Mouse (Mus musculus): ENCODE data around the gene Glcci1. TPM values are rescaled to one million over a fixed set of nuclear protein-coding genes. Genes with fewer than 3 reads are reported as not detected.

The Glcci1 gene
- 25.2 and 29.4 TPM in 2 replicates for total RNA-seq (2021)
- long read RNA-seq, partial matches to known transcripts, result 1 of 8 reads
- long read RNA-seq, other reads (novel, unspliced or antisense), result 7 of 8 reads

DNA sequence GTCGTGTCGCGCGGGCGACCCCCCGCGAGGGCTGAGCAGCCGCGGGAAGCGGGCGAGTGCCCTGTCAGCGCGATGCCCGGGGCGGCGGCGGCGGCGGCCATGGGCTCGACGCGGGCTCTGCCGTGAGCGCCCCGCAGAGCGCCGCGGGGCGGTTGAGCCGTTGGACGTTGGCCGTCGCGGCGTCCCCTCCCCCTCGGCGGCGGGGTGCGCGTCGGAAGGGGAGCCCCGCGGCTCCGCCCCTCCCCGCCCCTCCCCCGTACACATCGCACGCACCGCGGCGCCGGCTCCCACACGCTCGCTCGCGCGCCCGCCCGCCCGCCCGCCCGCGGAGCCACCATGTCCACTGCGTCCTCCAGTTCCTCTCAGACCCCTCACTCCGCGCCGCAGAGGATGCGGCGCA is at the start of gene Glcci1:
Gene Glcci1 (plus strand): TSS at position 50 of the 400 bp plus-strand sequence.
- DNase-seq, result peak; percentile 84

DNA sequence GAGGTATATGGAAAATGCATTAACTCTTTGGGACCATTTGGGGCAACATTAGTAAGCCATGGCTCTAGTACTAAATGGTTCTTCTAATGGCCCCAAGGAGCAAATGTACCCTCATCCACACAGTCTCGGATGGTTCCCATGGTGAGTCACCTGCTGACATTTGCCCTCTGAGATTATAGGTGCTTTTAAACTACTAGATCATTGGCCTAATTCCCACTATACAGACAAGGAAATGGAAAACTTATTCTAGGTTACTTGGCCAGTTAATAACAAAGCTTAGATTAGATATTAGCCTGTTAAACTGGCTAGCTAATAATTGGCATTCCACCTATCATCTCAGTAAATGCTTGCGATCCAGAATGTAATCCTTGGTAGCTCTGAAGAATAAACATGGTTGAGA is 47.0 kb upstream of the Glcci1 start:
- DNase-seq, result no peak

DNA sequence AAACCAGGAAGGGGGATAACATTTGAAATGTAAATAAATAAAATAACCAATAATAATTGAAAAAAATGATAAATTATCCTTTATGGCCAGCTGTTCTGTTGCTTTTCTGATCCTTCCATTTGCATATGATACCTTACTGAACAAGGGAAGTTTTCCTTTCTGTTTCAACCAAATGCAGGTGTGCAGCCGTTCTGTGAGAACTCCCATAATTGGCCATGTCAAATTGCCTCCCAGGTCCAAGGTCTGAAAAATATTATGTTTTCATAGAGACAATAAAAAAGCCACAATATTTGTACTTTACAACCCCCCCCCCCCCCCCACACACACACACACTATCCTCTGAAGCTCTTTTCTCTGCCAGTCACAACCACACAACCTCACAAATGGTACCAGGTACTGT is 44.0 kb upstream of the Glcci1 start:
- no peak for DNase-seq

DNA sequence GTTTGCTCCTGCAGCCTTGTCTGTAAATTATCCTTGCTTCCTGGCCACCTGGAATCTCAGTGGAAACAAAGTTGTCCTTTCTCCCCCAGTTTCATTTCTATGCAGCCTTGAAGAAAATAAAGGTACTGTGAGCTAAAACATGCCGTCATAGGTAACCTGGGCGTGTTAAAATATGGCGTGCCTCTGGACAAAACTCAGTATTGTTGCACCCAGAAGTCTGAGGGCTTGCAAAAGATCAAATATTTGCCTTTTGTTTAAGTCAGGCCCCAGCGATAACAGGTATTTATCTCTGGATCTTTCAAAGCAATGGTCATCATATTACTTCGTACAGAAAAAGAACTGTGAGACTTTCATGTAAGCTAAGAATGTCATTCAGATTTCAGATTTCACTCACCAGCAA is 43.4 kb upstream of the Glcci1 start:
- no peak for DNase-seq

DNA sequence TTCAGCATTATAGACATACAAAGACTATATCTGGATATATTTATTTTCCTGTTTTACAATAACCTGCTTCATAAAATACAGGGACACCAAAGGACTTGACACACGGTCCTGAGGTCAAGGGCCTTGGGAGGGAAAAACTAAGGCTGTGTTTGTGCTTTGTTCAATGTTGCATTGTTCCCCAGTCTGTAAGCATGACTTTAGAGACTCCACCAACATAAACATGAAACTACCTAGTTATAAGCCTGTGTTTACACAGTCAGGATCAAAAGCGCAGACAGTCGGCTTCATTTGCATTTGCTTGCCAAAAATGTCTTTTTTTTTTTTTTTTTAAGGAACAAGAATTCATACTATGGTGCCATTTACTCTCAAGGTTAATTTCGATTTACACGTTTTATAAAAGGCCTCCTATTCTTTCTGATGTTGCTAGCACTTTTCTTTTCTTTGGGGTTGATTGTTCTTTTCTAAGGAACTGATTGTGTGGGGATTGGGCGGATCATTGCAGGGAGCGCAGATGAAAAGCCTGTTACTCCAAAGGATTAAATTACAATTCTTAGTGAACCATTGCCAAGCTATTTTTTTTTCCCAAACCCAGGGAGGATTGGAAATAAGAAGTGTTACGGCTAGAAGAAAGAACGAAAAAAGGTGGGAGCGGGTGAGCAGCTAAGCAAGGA is 41.6 kb upstream of the Glcci1 start:
- no peak for DNase-seq

DNA sequence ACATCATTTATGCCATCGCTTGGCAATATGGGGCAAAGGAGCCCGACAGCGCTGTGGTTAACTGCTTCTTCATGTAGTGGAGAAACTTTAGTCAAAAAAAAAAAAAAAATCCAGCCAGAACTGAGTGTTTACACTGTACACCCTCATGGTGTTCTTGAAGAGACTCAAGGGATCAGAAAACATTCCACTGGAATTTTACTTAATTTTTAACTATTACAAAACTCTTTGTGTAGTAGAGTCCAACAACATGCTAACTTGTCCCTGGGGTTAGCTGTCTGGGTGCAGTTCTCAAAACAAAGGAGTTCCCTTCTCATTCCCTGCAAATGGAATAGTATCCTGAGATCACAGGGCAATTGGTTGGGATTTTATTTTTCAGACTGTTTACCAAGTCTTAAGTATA is 39.5 kb upstream of the Glcci1 start:
- no peak for DNase-seq

DNA sequence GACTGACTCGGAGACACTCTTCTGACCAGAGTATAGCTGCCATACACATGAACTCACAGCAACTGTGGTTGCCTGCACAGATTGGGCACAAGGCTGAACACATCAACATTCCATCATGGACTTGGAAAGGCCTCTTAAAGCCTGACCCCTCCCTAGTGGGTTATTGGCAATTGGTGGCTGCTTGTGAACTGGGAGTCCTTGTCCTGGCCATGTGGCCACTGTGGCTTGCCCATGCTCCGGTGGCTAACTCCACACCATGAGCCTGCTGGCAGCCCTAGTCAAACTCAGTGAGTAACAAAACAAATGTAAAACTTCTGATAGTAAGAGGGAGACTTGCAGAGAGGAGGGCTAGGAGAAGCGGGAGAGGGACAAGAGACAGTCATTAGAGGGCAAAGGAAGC is 37.3 kb upstream of the Glcci1 start:
- no peak for DNase-seq

DNA sequence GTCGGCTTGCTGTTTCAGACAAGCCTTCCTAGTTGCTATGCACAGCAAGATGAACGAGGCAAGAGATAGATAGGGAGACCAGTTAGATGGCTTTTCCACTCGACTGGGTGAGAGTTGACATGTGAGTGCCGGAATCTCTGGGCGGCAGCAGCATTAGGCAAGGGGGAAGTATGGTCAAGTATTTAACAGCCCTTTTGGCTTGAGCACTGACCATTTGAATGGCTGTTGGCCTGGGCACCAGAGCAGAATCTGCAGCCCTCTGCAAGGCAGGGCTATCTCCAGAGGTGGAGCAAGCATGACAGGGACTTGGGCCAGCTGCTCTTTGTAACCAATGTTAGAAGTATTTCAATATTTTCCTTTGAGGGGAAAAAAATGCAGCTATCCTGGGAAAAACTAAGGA is 36.5 kb upstream of the Glcci1 start:
- peak; percentile 3 for DNase-seq

DNA sequence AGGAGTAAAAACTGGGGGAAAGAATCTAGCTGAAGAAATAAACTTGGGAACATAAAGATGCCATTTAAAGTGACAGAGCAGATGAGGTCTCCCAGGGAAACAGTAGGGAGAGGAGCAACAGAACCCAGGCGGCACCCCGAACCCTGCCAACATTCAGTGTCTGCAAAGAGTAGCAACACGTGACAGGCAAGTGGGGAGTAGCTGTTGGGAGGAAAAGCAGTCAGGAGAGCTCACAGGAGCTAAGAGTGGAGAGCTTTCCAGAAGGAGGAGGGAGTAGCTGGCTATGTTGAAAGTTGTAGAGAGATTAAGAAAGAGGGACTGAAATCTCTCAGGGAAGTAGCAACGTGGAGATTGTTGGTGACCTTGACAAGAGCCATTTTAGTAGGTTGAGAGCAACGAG is 35.9 kb upstream of the Glcci1 start:
- no peak for DNase-seq

DNA sequence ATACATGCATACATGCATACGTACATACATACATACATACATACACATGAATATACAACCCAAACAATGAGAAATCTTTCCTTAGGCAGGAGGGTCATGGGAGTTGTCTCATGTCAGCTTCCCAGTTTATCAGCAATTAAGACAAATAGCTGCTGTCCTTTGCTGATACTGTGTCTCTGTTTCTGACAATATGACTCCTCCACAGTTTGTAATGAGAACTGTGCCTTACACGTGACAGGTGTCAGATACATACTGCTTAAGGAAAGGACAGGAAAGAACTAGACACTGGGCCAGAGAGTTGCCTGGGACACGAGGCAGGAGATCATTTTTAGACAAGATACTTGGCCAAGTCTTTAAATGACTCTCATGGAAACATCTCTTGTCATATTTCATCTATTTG is 35.1 kb upstream of the Glcci1 start:
- no peak for DNase-seq

DNA sequence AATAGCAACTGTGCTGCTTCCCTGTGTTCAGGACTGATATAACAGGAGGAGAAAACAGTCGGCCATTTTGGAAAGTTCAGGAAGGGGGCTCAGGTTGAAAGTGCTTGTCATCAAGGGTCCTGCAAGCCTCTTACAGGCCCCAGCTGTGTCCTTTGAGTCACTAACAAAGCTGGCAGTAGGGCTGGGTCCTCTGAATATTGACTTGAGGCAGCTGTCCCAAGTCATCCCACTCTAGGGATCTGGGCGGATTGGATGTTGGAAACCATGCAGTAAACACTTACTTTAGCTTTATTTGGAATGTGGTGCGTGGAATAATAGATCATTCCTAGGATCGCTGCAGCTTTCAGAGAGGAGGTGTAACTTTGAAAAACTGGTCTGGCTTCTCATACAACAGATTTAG is 34.6 kb upstream of the Glcci1 start:
- no peak for DNase-seq

DNA sequence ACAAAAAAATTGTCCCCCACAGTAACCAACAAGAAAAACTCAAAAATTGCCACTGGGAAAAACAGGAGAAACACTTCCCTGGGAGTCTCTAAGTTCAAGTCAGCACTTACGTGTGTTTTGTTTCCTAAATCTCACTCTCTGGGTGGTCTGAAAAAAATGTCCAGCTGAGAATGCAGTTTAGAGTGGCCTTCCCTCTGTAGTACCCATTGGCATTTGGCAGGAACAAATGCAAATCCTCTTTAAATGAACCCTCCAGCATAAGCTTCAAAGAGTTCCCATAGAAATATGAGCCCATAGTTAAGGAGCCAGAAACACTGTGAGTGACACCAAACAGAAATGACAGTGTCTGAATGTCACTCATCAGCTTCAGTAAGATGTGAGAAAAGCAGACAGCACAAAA is 30.2 kb upstream of the Glcci1 start:
- DNase-seq, result no peak

DNA sequence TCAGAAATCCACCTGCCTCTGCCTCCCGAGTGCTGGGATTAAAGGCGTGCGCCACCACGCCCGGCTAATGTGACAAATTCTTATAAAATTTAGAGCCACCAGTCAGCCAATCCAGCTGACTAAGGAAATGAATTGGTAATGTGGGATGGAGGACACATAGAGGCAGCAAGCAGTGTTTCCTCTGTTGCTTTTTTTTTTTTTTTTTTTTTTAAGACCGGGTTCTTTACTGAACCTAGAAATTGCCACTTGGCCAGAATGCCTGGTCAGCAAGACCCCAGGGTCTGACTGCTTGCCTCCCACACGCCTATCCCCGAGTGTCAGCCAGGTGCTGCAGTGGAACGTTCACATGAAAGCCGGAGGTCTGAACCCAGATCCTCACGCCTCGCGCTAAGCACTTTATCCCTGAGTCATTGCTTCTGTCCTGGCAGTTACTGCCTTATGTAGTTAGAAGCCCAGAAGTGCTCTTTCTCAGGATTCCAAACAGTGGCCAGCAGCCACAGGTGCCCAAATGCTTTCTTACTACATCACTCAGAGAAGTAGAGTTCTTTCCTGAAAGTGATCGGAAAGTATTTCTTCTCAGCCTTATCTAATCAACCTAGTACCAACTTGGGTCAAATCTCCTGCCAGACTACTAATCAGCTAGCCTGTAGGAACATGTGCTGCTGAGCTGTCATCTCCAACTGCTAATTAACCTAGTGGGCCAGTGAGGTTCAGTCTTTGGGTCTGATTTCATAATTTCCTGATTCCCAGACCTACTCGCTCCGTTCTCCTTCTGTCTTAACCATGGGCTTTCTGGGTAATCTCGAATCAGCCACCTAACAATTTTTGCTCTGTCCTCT is 24.7 kb upstream of the Glcci1 start:
- no peak for DNase-seq

DNA sequence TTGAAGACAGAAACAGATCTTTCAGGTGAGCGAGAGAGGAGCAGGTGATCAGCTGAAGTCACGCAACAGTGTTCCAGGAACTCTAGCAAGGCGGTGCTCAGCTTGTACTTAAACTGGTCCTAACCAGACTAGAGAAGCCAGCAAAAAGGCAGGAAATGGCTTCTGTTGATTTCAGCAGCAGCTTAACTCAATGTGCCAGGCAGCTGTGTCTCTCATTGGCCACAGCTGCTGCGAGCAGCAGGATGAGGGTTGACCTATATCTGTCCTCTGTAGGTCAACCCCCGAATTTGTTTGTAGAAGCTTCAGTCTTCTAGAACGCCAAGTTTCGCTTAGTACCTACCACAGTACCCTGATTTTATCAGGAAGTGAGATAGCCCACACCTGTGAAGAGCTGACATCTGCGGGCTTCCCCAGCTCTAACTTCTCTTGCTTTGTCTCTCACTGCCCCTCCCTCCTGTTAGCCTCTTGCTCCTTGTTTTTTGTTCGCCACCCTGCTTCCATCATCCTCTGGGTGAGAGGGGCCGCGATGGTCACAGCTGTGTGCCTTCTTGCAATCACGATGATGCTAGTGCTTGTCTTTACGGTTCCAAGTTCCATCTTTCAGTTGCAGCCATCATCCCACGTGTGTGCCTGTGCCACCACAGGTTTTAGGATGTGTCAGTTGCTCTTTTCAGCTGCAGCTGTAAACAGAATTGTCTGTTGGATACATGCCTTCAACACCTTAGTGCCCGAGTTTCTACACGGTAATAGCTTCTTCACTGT is 23.8 kb upstream of the Glcci1 start:
- no peak for DNase-seq

DNA sequence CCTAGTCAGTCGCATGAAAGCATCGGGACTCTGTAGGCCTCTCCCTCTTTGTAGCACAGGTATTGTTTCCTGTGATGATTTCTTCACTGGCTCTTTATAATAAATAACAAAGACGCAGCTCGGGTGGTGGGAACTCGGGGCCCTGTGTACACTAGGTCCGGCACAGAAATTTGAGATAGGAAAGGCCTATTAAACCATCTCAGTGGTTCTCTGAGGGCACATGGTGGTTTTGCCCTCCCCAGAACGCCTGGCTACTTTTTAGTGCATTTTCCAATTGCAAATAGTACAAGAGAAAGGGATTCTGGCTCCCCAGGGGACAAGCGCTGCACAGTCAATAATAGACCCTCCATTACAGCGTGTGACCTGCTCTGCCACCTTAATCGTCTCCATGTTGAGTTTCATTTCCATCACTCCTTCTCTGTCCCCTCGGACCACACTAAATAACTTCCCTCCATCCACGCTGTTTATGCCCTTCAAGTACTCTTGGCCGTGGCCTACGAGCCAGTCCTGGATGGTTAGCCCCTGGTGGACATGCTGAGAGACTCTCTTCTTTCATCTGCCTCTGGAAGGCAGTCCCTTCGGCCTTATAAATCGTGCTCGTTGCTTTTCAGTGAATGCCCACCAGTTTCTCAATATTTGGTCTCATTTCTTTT is 22.9 kb upstream of the Glcci1 start:
- DNase-seq, result no peak

DNA sequence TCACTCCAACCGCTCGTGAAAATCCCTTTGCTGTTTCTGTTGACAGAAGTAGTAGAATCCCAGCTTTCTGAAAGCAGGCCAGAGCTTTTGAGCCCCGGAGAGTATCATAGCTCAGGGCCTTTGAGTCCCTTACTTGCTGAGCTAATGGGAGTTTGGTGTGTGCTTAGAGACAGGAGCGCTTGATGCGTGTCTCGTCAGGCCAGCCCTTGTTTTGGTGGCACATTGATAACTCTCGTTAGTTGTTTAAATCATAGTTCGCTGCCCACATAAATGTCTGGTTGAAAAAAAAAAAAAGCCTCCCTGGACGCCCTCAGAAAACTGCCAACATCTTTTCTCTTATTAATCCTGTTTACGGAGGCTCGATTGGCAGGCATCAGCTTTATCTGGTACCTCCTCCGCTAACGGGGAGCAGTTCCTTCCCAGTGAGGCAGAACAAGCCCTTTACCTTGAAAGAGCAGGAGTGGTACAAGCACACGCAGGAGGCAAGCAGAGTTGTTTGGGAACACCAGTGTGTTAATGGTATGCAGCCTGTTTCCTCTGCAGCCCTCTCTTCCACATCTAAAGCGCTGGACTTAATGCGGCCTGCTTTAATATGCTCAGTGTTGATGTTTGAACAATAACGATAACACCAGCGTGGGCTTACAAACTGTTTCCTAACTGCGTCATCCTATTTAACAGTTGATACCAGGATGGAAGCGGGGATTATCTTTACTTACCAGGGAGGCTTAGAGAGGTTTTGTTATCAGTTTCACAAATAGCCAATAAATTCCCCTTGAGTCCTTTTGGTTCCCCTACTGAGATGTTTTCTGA is 22.2 kb upstream of the Glcci1 start:
- no peak for DNase-seq

DNA sequence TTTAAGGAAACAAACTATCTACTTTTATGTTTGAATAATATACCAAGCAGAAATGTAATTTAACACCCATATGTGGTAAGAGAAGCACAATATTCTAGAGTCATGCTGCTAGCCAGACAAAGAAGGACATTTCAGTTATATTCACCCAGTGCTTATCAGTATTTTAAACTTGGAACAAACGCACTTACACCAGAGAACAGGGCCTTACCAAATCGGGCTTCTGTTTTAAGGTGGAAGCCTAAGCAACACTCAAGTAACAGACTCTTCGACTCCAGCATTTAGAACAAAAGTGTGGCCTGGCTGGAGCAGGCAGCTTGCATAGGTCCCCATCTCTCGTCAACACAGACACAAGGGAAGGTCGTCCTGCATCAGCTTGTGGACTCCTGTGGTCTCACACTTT is 21.2 kb upstream of the Glcci1 start:
- no peak for DNase-seq

DNA sequence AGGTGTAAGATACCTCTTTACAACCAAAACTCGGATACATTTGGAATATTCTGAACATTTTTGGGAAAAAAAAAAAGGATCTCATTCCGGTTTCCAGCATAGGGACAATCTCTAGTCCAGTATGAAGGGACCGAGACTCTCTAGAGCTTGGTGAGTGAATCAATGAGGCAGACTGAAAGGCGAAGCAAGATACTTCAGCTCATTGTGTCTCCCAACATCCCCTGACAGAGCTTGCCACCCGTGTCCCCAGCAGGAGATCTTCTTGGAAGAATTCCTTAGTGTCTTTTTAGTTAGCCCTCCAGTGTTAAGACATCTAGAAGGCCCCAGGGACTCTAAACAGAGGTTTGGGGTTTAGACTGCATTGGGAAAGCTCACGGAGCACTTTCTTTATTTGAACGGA is 20.1 kb upstream of the Glcci1 start:
- no peak for DNase-seq

DNA sequence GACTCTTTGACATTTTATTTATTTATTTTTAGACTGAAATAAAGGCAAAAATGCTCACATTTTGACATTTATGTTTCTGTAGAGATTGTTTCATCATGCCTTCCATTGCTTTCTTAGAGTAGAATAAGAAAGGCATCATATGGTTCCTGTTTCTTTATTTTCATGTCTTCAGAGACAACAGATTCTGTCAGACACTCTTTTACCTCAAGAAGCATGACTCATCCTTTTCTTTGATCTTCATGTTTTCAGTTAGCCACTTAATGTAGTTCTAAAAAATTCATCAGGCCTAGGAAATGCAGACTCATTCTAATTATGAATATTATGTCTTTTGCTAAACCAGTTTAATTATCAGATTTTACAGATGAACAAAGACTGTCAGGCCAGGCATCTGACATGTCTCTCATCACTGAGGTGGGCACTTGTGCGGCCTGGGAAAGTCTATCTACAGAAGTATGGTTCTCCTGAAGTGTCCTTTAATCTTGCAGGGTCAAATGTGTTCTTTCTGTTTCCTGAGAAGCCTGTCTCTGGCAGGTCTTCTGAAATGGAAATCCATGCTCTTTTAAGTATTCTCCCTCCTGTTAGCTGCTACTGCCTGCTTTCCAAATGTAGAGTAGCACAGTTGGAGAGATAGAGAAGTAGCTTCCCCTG is 19.3 kb upstream of the Glcci1 start:
- no peak for DNase-seq

DNA sequence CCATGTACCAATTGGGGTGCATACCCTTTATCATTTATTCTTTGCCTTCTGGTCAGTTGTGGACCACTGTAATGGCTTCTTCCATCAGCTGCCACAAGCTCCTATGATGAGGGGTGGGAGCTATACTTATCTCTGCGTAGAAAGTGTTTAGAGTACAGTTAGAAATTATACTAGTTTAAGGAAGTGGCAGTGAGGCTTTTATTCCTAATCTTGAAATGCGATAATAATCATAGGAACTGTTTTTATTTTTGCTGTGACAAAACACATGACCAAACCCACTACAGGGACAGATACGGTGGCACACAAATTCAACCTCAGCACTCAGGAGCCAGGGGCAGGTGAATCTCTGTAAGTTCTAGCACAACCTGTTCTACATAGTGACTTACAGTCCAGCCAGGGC is 17.2 kb upstream of the Glcci1 start:
- no peak for DNase-seq
